Mouse (Mus musculus) neural tube, embryonic 12.5 days (tissue): Measurements from ENCODE around the gene Satb2. TPM values are rescaled to one million over a fixed set of nuclear protein-coding genes. Genes with fewer than 3 reads are reported as not detected.

Experiments
- ATAC-seq: fragments of 200-750 bp; cut with Nextera tagmentation; 2 replicates; pipeline ENCODE4 v1.8.0; 2017; ENCODE audit warnings: low read depth, mild to moderate bottlenecking, moderate TSS enrichment, moderate library complexity; ENCODE audit not compliant: low FRiP score
- H3K27ac ChIP-seq: fragments of 300-500 bp; sonication (generic); 2 replicates; pipeline ENCODE4 v1.5.1; 2016
- H3K27me3 ChIP-seq: fragments of 300-500 bp; sonication (generic); replicated peaks from 2 replicates; pipeline ENCODE4 v1.6.1; 2016; ENCODE audit warnings: mild to moderate bottlenecking
- H3K36me3 ChIP-seq: fragments of 300-500 bp; sonication (generic); 2 replicates; pipeline ENCODE4 v1.6.1; 2016; ENCODE audit warnings: mild to moderate bottlenecking
- H3K4me1 ChIP-seq: fragments of 300-500 bp; sonication (generic); 2 replicates; pipeline ENCODE4 v1.6.1; 2016
- H3K4me2 ChIP-seq: fragments of 300-500 bp; sonication (generic); replicated peaks from 2 replicates; pipeline ENCODE4 v1.6.1; 2016; ENCODE audit warnings: mild to moderate bottlenecking
- H3K4me3 ChIP-seq: fragments of 300-500 bp; sonication (generic); 2 replicates; pipeline ENCODE4 v1.5.1; 2016
- H3K9ac ChIP-seq: fragments of 300-500 bp; sonication (generic); 2 replicates; pipeline ENCODE4 v1.6.1; 2016; ENCODE audit warnings: mild to moderate bottlenecking
- H3K9me3 ChIP-seq: fragments of 300-500 bp; sonication (generic); 2 replicates; pipeline ENCODE4 v1.6.1; 2016; ENCODE audit warnings: mild to moderate bottlenecking
- WGBS: fragments of 180-500 bp; shearing (Covaris S2); methylation state at CpG from one replicate; pipeline ENCODE4 v1.1.7; 2016; 5-methylcytosine and 5-hydroxymethylcytosine counted together
- polyA plus RNA-seq: library from polyadenylated mRNA; unstranded; fragments of >200 nt; fragmentation: Nextera tagmentation; extraction: Ambion mirVana; gene quantifications from 2 replicates; pipeline ENCODE4 v1.2.1, GENCODE M21; 2016

Gene Satb2
- polyA plus RNA-seq, 1 experiment from 2014 or later: 1.7 TPM

DNA sequence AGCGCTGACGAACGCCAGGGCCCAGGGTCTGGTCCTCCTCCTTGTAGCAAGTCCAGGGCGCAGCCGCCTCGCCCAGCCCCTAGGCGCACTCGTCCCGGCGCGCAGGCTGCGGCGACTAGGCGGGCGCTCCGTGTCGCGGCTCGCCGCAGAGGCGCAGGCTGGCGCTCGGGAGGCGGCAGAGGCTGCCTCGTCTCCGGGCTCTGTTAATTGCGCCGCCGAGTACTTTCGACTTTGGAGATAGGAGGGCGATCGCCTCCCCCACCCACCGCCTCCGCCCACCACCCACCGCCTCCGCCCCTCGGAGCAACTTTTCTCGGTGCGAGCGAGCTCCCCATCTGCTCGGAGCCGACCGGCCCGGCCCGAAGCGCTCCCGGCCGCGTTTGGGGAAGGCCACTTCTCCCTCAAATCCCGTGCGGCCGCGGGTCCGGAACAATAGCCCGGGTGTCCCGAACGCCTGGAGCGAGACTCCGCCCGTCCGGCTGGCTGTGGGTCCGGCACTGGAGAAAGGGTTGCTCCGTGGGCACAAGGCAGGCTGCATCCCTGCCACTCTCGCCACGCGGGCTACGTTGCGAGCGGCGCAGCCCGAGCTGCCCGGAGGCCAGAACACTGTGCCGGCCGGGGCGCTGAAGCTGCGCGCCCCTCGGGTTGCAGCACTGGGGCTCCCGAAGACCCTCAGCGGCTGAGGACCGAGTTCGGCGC lies 6.0 kb downstream of the Satb2 start:
- Histone ChIP-seq H3K4me3 (peak overlapping the region; percentile 64), H3K9ac (peak overlapping the region; percentile 78), H3K9me3 (no peaks in the 10 kb centered on the region), H3K4me2 (peak overlapping the region; percentile 95), H3K36me3 (no peaks in the 10 kb centered on the region), H3K27me3 (peaks cover 57% of the 10 kb centered on the region), H3K27ac (peak overlapping the region; percentile 37; the same call in 1 of the 2 replicates), H3K4me1 (peaks cover 39% of the 10 kb centered on the region)
- under 1% methylated on average over 82 of the region's 83 CpGs for WGBS
- peak; percentile 66 for ATAC-seq

DNA sequence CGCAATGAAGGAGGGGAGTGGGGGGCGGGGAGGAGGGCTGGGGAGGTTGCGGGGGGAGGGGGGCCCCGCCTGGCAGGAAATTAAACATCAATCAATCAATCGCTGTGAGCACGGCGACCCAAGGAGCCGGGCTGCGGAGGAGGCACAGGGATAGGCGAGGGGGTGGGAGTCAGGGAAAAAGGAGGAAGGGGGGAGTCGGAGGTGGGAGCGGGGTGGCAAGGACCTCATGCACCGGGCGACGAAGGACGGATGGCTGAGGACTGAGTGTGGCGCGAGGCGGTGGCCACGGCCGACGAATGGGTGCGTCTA lies 6.6 kb downstream of the Satb2 start:
- Histone ChIP-seq H3K27me3 (peaks cover 52% of the 10 kb centered on the region), H3K9me3 (no peaks in the 10 kb centered on the region), H3K27ac (no peak overlapping the region), H3K4me2 (peak overlapping the region; percentile 95), H3K4me1 (peaks cover 34% of the 10 kb centered on the region), H3K36me3 (no peaks in the 10 kb centered on the region), H3K9ac (peak overlapping the region; percentile 78), H3K4me3 (peak overlapping the region; percentile 64)
- WGBS: 0% methylated on average over 22 of the region's 23 CpGs
- ATAC-seq: no peak

DNA sequence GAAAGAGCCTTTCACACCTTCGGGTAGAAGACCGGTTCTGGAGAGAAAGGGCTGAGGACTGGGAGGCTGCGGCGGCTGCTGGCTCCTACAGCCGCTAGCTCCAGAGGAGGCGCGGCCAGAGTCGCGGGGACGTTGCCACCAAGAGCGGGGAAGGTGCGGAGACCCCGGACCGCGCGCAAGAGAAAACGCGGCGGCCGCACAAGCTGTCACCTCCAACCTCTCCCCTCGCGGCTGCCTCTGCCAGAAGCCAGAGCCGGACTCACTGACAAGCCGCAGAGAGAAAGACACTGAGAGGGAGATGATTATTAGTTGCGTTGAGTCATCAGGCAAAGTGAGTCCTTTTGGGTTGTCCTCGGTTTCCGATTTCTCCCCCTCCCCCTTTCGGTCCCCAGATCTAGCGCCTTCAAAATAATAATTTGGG lies 7.0 kb downstream of the Satb2 start:
- WGBS: 1% methylated on average over 27 of the region's 29 CpGs

DNA sequence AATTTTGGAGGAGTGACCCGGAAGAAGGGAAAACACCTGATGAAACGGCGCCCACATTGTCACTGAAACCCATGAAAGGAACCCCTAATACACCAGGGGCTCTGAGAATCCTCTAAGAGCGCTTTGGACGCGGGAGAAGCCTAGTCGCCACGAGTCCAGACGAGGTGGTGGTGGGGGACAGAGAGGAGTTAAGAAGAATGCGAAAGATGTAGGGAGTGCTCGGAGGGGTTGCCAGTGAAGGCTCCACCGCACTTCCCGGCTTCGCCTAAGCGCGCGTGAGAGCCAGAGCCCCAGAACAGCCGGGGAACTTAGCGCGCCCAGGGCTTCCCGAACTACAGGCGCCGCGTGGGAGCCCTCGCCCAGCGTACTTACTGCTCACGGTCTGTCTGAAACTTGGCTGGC lies 7.7 kb downstream of the Satb2 start:
- Histone ChIP-seq H3K27ac (no peak overlapping the region), H3K27me3 (peaks cover 40% of the 10 kb centered on the region), H3K36me3 (no peaks in the 10 kb centered on the region), H3K4me3 (peak overlapping the region; percentile 64), H3K9ac (peak overlapping the region; percentile 45; the same call in 1 of the 2 replicates), H3K4me1 (peaks cover 33% of the 10 kb centered on the region), H3K4me2 (peak overlapping the region; percentile 95), H3K9me3 (no peaks in the 10 kb centered on the region)
- WGBS: under 1% methylated on average over 27 of the region's 27 CpGs
- no peak for ATAC-seq

More for the DNA sequence above, 7.0 kb downstream of the Satb2 start:
- no peaks in the 10 kb centered on the region for H3K9me3 ChIP-seq
- peak overlapping the region; percentile 64 for H3K4me3 ChIP-seq
- peaks cover 47% of the 10 kb centered on the region for H3K27me3 ChIP-seq
- peak overlapping the region; percentile 95 for H3K4me2 ChIP-seq
- H3K4me1 ChIP-seq: peaks cover 33% of the 10 kb centered on the region
- H3K9ac ChIP-seq: peak overlapping the region; percentile 45
- H3K36me3 ChIP-seq: no peaks in the 10 kb centered on the region
- peak; percentile 6 for ATAC-seq
- H3K27ac ChIP-seq: no peak overlapping the region

DNA sequence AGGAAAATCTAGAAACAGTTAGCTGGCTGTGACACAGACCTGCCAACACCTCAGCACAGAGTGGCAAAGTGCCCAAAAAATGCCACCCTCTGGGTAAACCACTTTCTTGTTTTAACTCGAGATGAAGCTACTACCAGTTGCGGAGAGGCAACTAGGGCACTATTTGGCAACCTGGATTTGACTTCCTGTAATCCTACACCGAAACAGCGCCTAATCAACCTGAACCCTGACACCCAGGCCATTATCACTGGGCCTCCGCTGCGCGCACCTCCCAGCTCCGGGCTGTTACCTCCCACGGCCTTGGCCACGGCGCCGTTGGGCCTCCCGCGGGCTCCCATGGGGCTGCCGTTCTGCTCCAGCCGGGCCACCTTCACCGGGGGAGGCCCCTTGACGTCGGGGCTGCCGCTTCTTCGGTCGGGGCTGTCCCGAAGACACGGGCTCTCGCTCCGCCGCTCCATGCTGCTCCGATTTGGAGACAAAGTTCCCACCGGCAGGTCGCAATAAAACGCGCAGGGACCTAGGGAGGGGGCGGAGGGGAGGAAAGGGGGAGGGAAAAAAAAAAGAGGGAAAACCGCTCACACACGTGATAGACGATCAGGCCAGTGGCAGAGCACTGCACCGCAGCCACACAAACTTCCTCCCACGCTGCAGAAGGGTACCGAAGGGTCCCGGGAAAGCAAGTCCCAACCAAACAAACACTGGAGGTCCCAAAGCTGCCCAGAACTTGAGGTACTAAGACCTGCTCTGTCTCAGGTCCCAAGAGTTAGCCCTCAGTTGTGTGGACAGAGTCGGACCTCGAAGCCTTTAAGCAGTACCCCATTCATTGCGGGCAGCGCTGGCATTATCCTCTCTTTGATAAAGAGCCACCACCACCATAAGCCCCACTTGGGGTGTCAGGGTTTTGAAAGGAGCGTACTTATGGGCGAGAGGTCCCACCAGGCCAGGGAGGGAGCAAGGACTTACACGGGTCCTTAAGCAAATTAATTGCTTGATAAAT lies 8.8 kb downstream of the Satb2 start:
- Histone ChIP-seq H3K9me3 (no peaks in the 10 kb centered on the region), H3K4me3 (peak overlapping the region; percentile 64), H3K27ac (no peak overlapping the region), H3K4me1 (peaks cover 33% of the 10 kb centered on the region), H3K4me2 (peak overlapping the region; percentile 95), H3K9ac (no peak overlapping the region), H3K36me3 (no peaks in the 10 kb centered on the region), H3K27me3 (peaks cover 34% of the 10 kb centered on the region)
- no peak for ATAC-seq
- WGBS: 1% methylated on average over 47 of the region's 47 CpGs

DNA sequence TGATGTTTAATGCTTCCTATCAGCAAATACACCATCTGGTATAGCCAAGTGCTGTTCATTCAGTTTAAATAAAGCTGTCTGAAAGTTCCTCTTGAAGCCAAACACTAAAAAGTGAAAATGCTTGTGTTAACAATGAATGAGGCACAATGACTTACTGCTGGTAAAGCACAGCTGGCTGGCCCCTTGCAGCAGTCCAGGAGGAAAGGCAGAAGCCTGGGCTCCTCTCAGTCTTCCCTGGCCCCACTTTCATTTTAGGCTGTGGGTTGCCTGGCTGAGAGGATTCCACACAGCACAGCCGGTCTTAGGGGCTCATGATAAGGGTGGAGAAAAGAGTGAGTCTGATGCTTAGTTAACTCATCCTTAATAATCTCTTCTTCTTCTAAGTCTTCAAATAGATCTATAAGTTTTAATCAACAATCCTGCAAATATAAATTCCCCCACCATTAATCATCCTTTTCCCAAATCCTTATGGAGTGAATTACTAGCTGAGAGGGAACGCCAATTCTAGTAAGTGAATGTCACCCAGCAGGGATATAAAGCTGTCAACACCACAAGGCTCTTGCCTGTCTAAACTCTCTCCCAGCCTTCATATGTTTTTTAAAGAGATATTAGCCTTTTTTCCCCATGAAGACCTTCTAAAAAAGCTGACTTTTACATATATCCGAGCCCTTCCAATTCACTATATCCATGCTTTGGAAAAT lies 12.4 kb downstream of the Satb2 start:
- H3K4me3 ChIP-seq: no peak overlapping the region
- H3K4me1 ChIP-seq: peaks cover 16% of the 10 kb centered on the region
- peaks cover 33% of the 10 kb centered on the region for H3K27me3 ChIP-seq
- no peak for ATAC-seq
- no peaks in the 10 kb centered on the region for H3K9me3 ChIP-seq
- no peak overlapping the region for H3K9ac ChIP-seq
- no peak overlapping the region for H3K27ac ChIP-seq
- no peaks in the 10 kb centered on the region for H3K36me3 ChIP-seq
- H3K4me2 ChIP-seq: no peak overlapping the region
- 46% methylated on average over 3 of the region's 3 CpGs for WGBS

DNA sequence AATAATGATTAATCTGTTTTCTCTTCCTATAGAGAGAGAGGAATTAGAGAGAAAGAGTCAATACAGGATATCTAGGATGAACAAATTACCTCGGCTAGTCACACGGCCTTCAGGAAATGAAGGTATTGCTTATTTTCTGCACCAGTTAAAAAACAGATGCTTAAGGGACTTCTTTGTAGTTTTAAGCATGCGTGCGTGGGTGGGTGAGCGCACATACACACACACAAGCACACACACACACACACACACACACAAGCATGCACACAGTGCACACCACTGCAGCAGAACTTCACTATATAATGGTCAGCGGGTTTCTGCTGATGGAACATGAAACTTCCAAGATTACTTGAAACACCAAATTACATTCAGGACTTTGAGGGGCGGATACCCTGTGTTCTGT lies 14.0 kb downstream of the Satb2 start:
- no peaks in the 10 kb centered on the region for H3K36me3 ChIP-seq
- H3K27ac ChIP-seq: no peak overlapping the region
- H3K9me3 ChIP-seq: no peaks in the 10 kb centered on the region
- peaks cover 17% of the 10 kb centered on the region for H3K27me3 ChIP-seq
- WGBS: 87% methylated on average over 7 of the region's 7 CpGs
- H3K4me3 ChIP-seq: no peak overlapping the region
- H3K9ac ChIP-seq: no peak overlapping the region
- H3K4me1 ChIP-seq: peaks cover 3% of the 10 kb centered on the region; the same call in 1 of the 2 replicates
- no peak overlapping the region for H3K4me2 ChIP-seq
- no peak for ATAC-seq

DNA sequence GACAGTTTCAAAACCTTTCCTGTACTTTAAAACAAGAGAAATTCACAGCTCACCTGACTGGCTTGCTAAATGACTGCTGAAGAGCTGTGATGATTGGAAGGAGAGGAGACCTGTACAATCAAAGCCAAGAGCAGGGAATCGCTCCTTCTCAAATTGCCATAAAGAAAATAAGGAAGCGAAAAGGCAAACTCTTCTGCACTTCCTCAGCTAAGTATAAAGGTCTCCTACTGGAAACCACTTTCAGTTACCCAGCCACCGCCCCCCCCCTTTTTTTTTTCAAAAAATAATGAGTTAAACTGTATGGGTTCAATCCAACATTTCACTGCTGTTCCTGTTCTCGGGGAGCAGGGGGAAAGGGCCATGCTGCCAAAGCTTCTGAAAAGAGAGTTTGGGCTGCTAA lies 15.2 kb downstream of the Satb2 start:
- H3K4me3 ChIP-seq: no peak overlapping the region
- no peaks in the 10 kb centered on the region for H3K36me3 ChIP-seq
- H3K27ac ChIP-seq: no peak overlapping the region
- H3K9me3 ChIP-seq: no peaks in the 10 kb centered on the region
- no peak for ATAC-seq
- no peaks in the 10 kb centered on the region for H3K4me1 ChIP-seq
- no peak overlapping the region for H3K9ac ChIP-seq
- H3K4me2 ChIP-seq: no peak overlapping the region
- peaks cover 5% of the 10 kb centered on the region; the same call in 1 of the 2 replicates for H3K27me3 ChIP-seq
- 82% methylated on average over 4 of the region's 4 CpGs for WGBS

DNA sequence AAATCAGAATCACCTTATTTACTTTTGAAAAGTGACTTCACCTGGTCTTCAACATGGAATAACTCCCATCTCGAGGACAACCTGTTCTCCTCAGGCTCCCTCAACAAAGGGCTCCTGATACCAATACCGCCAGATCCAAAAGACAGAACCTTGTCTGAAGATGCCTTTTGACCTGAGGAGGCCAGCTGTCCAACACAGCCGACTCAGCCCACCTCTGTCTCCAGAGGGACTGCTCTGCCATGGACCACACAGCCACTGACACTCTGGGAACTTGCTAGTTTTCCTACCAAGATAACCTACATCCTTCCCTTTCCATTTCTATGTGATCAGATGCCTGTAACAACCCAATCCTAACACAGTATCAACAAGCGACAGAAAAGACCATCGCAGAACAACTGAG lies 19.5 kb downstream of the Satb2 start:
- no peak for ATAC-seq
- no peaks in the 10 kb centered on the region for H3K36me3 ChIP-seq
- no peaks in the 10 kb centered on the region for H3K4me1 ChIP-seq
- H3K27me3 ChIP-seq: no peaks in the 10 kb centered on the region
- H3K4me2 ChIP-seq: no peak overlapping the region
- no peak overlapping the region for H3K4me3 ChIP-seq
- WGBS: 89% methylated on average over 5 of the region's 5 CpGs
- H3K9me3 ChIP-seq: no peaks in the 10 kb centered on the region
- H3K9ac ChIP-seq: no peak overlapping the region
- H3K27ac ChIP-seq: no peak overlapping the region

DNA sequence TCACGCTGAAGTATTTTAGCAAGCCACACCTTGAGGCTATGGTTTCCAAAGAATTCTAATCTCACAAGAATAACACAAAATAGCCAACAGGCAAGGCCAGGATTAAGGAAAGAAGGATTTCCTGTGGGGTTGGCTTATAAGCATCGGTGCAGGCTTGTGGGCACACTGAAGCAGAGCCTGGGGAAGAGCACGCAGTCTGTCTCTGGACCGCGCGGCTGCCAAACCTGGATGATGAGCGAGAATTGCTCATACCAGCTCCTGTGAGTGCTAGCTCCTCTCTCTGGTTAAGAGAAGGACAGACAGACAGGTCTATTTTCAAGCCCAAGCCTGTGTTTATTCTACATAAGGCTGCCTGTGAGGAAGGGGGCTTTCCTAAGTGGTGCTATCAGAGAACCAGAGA lies 20.5 kb downstream of the Satb2 start:
- H3K4me1 ChIP-seq: no peaks in the 10 kb centered on the region
- no peak overlapping the region for H3K4me3 ChIP-seq
- ATAC-seq: no peak
- 88% methylated on average over 7 of the region's 7 CpGs for WGBS
- no peaks in the 10 kb centered on the region for H3K36me3 ChIP-seq
- H3K27me3 ChIP-seq: no peaks in the 10 kb centered on the region
- H3K27ac ChIP-seq: no peak overlapping the region
- no peaks in the 10 kb centered on the region for H3K9me3 ChIP-seq
- H3K9ac ChIP-seq: no peak overlapping the region
- no peak overlapping the region for H3K4me2 ChIP-seq

DNA sequence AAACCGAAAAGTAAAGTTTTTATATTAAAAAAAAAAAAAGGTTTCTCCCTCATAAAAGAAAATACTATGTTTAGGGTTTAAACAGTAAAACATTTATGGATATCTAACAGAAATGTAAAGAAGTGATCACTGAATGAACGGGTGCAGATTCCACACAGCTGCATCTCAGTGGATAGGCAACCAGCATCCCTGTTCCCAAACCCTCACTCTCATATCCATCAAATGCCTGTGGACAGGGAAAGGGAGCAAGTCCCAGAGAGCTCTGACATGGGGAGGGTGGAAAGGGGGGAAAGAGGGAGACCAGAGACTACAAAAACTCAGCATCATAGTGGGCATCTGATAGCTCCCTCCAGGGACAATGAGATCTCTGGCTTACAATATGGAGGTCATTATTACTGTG lies 21.6 kb downstream of the Satb2 start:
- Histone ChIP-seq H3K27ac (no peak overlapping the region), H3K4me3 (no peak overlapping the region), H3K4me1 (no peaks in the 10 kb centered on the region), H3K36me3 (no peaks in the 10 kb centered on the region), H3K4me2 (no peak overlapping the region), H3K9me3 (no peaks in the 10 kb centered on the region), H3K27me3 (no peaks in the 10 kb centered on the region), H3K9ac (no peak overlapping the region)
- WGBS: 90% methylated on average over 2 of the region's 2 CpGs
- ATAC-seq: no peak

DNA sequence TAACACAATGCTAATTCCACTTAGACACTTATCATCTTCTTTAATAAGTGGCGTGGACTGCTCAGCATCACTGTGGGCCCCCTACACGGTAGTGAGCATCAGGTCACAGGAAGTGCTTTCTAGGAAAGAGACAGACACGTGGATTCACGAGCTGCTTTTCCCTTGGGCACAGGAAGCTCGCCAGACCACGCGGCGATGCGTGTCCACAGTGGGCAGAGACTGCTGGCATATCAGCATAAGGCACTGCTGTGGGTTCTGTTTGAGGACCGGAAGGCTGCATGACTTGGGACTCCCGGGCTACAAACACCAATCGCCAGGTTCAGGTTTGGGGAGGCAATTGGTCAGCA lies 22.7 kb downstream of the Satb2 start:
- no peaks in the 10 kb centered on the region for H3K4me1 ChIP-seq
- H3K4me3 ChIP-seq: no peak overlapping the region
- WGBS: 83% methylated on average over 12 of the region's 12 CpGs
- ATAC-seq: no peak
- no peaks in the 10 kb centered on the region for H3K27me3 ChIP-seq
- H3K9me3 ChIP-seq: no peaks in the 10 kb centered on the region
- H3K9ac ChIP-seq: no peak overlapping the region
- no peak overlapping the region for H3K27ac ChIP-seq
- H3K36me3 ChIP-seq: no peaks in the 10 kb centered on the region
- no peak overlapping the region for H3K4me2 ChIP-seq
